Mouse (Mus musculus) T-helper 1 cell (primary cell): ENCODE measurements around the gene Vmn1r138.
"Not testable (repeated sequence)": the region's sequence is repeated elsewhere in the genome, so short reads cannot be mapped to it uniquely, and the experiment has no call there.

Source experiments
- in situ Hi-C: fragments of 300-600 bp; cut with MboI, MseI; formaldehyde crosslinking; loops from one replicate; pipeline ENCODE4 v1.15.1; 2025; ENCODE audit warnings: high pct_unique_total_duplicates

Gene Vmn1r138

DNA sequence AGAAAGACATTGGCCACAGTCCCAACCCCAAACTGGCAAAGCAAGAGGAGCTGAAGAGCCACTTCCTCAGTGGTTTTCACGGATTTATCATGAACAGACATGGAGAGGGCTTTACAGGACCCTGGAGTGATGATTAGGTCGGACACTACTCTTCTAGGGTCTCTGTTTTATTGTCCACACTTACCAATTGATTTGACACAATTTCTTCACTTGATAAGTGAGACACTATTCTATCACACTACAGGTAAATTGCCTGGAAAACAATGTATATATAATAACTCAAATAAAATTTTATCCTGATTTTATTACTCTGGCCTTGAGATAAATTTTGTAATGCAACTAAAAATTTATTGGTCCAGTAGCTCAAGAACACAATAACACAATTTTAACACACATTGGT, at the start of gene Vmn1r138:
Gene Vmn1r138, minus strand, starts transcription at position 101 of the 400 bp plus-strand sequence.
- in situ Hi-C loops = not testable (repeated sequence)

DNA sequence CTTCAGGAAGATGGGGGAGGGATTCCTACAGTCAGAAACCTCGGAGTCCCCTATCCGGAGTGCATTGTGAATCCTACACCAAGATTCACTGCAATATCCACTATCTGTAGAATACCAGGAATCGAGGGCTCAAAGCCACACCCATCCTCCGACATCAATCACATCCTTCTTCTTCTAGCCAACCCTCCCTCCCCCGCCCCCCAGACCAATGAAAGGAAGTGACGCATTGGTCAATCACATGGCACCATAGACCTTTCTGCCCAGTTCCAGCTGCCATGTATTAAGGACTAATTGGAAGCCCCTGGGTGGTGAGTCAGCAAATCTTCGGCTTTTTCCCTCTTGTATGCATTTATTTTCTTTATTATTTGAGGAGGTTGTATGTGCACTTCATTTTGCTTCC, 40.1 kb upstream of the Vmn1r138 start, which contains the start of gene Vmn1r139:
Gene Vmn1r139, plus strand, starts transcription at position 301 of the 400 bp plus-strand sequence.
- in situ Hi-C loops = not testable (repeated sequence)

- in situ Hi-C loops = not testable (repeated sequence)
Observed at GRCm38 (mm10) chr7:22056205-22056604, 27.5 kb upstream of the Vmn1r138 start, which contains the start of gene Gm6176. TSS of gene Gm6176 (minus strand) at chr7:22056305.

DNA sequence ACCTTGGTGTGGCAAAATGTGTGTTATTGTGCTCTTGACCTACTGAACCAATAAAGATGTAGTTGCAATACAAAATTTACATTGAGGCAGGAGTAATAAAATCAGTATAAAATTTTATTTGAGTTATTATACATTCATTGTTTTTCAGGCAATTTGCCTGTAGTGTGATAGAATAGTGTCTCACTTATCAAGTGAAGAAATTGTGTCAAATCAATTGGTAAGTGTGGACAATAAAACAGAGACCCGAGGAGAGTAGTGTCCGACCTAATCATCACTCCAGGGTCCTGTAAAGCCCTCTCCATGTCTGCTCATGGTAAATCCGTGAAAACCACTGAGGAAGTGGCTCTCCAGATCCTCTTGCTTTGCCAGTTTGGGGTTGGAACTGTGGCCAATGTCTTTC, 34.4 kb downstream of the Vmn1r138 start, which contains the start of gene Vmn1r137:
Gene Vmn1r137, plus strand, starts transcription at position 301 of the 400 bp plus-strand sequence.
- in situ Hi-C loops = loop anchor here (10.0 kb wide), 1 partner anchor 771 kb away; the partner anchor contains the start of gene Vmn1r157
